Comparison of ENCODE assay signal across 8 mouse cellular contexts in the genomic region with DNA sequence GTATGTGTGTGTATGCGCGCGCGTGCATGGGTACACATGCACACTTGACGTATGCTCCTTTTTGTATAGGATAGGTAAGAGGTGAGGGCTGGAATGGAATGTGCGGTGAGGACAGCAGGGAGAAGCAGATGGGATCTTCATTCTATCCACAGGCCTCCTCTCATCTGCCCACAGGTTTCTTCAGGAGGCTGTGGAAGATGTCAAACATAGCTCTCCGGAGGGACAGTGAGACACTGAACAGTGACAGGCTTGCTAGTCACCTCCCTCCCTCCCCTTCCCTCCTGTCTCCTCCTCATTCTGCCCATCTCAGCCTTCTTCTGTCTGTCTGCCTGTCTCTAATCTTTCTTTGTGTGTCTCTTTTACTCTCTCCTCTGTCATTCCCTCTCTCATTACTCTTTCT.
"Had no signal": no experiment of that assay in that cellular context is flagged by ENCODE, and none has a peak within 500 bp of the region (broad histone marks: within the 10 kb centered on the region; RNA-seq: fewer than 3 reads in every experiment).

No protein-coding gene starts in this region.

- DNase-seq: kidney, adult 18-20 months; kidney, adult 9 months; kidney, postnatal 14 days; liver; lung, adult 18-20 months; lung, postnatal 10 days; lung, postnatal 4 days; thymus, postnatal 25 days had no signal
